Mouse (Mus musculus) kidney, postnatal 0 days (tissue): ENCODE results near the gene Gchfr. TPM values are rescaled to one million over a fixed set of nuclear protein-coding genes. Genes with fewer than 3 reads are reported as not detected.

Source experiments
- ATAC-seq: fragments of 200-750 bp; cut with Nextera tagmentation; replicated peaks from 2 replicates; pipeline ENCODE4 v1.8.0; 2017; ENCODE audit warnings: low read depth, moderate number of reproducible peaks, moderate TSS enrichment, moderate library complexity; ENCODE audit not compliant: low FRiP score
- DNase-seq: peaks from one replicate; pipeline ENCODE4 v3.0.0-alpha.2; 2016; ENCODE audit warnings: low spot score
- H3K27ac ChIP-seq: fragments of 300-500 bp; sonication (generic); 2 replicates; pipeline ENCODE4 v1.5.1; 2014; ENCODE audit warnings: mild to moderate bottlenecking
- H3K27me3 ChIP-seq: fragments of 300-500 bp; sonication (generic); 2 replicates; pipeline ENCODE4 v1.6.1; 2014; ENCODE audit warnings: low read length, mixed read lengths; ENCODE audit not compliant: insufficient read depth
- H3K36me3 ChIP-seq: fragments of 300-500 bp; sonication (generic); 2 replicates; pipeline ENCODE4 v1.6.1; 2014; ENCODE audit warnings: low read length, mixed read lengths; ENCODE audit not compliant: insufficient read depth
- H3K4me1 ChIP-seq: fragments of 300-500 bp; sonication (generic); replicated peaks from 2 replicates; pipeline ENCODE4 v1.6.1; 2014; ENCODE audit warnings: antibody characterized with exemption, low read length, mixed read lengths; ENCODE audit not compliant: insufficient read depth
- H3K4me2 ChIP-seq: fragments of 300-500 bp; sonication (generic); 2 replicates; pipeline ENCODE4 v1.6.1; 2014; ENCODE audit warnings: mild to moderate bottlenecking, low read length, moderate library complexity, mixed read lengths
- H3K4me3 ChIP-seq: fragments of 300-500 bp; sonication (generic); replicated peaks from 2 replicates; pipeline ENCODE4 v1.5.1; 2014; ENCODE audit warnings: low read depth, low read length
- H3K9ac ChIP-seq: fragments of 300-500 bp; sonication (generic); 2 replicates; pipeline ENCODE4 v1.6.1; 2014; ENCODE audit warnings: low read depth, low read length
- H3K9me3 ChIP-seq: fragments of 300-500 bp; sonication (generic); replicated peaks from 2 replicates; pipeline ENCODE4 v1.6.1; 2016; ENCODE audit warnings: low read length, inconsistent platforms, mixed read lengths
- CTCF ChIP-seq: IDR thresholded peaks from 2 replicates; pipeline ENCODE4 v1.5.1; 2016; ENCODE audit warnings: antibody characterized with exemption, low read depth, mild to moderate bottlenecking, moderate library complexity
- WGBS: fragments of 180-500 bp; shearing (Covaris S2); extraction: QIAGEN DNeasy Blood & Tissue Kit; methylation state at CpG from one replicate; pipeline ENCODE4 v1.1.7; 2014; 5-methylcytosine and 5-hydroxymethylcytosine counted together
- polyA plus RNA-seq: library from polyadenylated mRNA; unstranded; fragments of >200 nt; fragmentation: Nextera tagmentation; extraction: Ambion mirVana; gene quantifications from 2 replicates; pipeline ENCODE4 v1.2.1, GENCODE M21; 2015

Gene Gchfr
- polyA plus RNA-seq, 1 experiment from 2014 or later = 35.0 TPM

DNA sequence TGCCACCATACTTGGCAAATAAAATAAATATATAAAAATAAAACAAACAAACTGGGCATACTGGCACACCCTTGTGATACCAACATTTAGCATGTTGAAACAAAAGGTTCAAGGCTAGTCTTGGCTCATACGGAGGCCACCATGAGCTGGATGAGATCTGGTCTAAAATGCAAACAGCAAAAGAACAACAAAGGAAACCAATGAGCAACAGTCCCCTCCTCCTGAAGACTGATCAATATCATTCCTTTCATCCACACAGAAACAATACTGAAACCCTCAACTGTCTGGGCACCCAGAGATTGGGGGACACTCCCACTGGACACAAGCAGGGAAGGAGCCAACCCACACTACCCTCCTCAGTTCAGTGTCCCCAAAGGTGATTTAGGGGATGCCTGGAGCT lies 29.9 kb downstream of the Gchfr start:
- peaks cover 5% of the 10 kb centered on the region; the same call in 1 of the 2 replicates for H3K4me1 ChIP-seq
- H3K4me2 ChIP-seq = no peak overlapping the region
- no peak overlapping the region for H3K9ac ChIP-seq
- no peak for ATAC-seq
- DNase-seq = no peak
- no peak overlapping the region for H3K27ac ChIP-seq
- no peaks in the 10 kb centered on the region for H3K36me3 ChIP-seq
- no peak overlapping the region for H3K4me3 ChIP-seq
- no peaks in the 10 kb centered on the region for H3K9me3 ChIP-seq
- no peak for TF ChIP-seq CTCF
- 92% methylated on average over 1 of the region's 1 CpGs for WGBS
- no peaks in the 10 kb centered on the region for H3K27me3 ChIP-seq

- WGBS = 26% methylated on average over 1 of the region's 1 CpGs
Observed at GRCm38 (mm10) chr2:119198049-119198448, 30.5 kb downstream of the Gchfr start.

DNA sequence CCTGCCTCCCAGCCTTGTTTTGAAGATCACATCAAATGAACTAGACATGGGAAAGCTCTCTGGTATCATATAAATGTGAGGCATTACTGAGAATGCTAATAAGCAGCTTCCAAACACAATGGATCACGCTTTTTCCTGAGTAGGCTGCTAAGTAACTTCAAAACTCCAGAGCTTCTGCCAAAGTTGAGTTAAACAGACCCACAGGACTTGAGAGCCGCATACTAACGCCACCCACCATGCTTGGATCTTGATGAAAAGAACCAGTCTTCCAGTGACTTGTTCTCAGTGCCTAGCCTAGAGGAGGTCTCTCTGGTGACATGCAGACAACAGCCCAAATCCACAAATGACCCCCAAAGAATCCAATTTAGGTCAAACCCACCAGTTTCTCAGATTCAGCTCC lies 31.4 kb downstream of the Gchfr start:
- 66% methylated on average over 3 of the region's 3 CpGs for WGBS
- Histone ChIP-seq H3K36me3 (no peaks in the 10 kb centered on the region), H3K4me2 (no peak overlapping the region), H3K4me3 (no peak overlapping the region), H3K4me1 (peaks cover 5% of the 10 kb centered on the region; the same call in 1 of the 2 replicates), H3K9ac (no peak overlapping the region), H3K27me3 (no peaks in the 10 kb centered on the region), H3K9me3 (no peaks in the 10 kb centered on the region), H3K27ac (no peak overlapping the region)
- ATAC-seq (no peak), DNase-seq (no peak)
- no peak for TF ChIP-seq CTCF

More at GRCm38 (mm10) chr2:119198049-119198448, 30.5 kb downstream of the Gchfr start:
- Histone ChIP-seq H3K9ac (no peak overlapping the region), H3K4me2 (no peak overlapping the region), H3K27ac (no peak overlapping the region), H3K9me3 (no peaks in the 10 kb centered on the region), H3K4me1 (peaks cover 5% of the 10 kb centered on the region; the same call in 1 of the 2 replicates), H3K27me3 (no peaks in the 10 kb centered on the region), H3K36me3 (no peaks in the 10 kb centered on the region), H3K4me3 (no peak overlapping the region)
- no peak for TF ChIP-seq CTCF
- ATAC-seq (no peak), DNase-seq (no peak)

DNA sequence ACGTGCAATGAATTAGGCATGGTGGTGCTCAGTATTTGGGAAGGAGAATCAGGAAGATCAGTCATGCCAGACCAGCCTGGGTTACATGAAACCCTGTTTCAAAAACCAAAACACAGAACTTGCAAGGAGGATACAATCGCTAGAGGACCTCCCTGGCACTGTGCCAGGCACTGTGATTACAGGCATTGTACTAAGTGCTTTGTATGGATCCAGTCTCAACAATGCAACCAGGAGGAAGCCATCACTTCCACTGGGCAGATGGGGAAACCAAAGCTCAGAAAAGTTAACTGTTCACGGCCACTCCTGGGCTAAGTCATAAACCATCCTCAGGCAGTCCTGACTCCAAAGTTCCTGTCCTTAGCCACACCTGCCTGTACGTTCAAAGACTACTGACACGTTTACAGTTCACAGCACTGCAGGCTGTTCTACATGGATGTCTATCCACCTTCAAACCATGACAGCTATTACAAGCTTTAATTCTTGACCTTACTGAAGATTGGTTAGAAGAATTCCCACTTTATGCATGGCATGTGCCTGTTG lies 35.4 kb downstream of the Gchfr start:
- 15% methylated on average over 5 of the region's 5 CpGs for WGBS
- DNase-seq = peak; percentile 69
- Histone ChIP-seq H3K4me1 (no peaks in the 10 kb centered on the region; the same call in 1 of the 2 replicates), H3K27me3 (no peaks in the 10 kb centered on the region), H3K4me3 (no peak overlapping the region), H3K9ac (no peak overlapping the region), H3K27ac (no peak overlapping the region), H3K36me3 (no peaks in the 10 kb centered on the region), H3K4me2 (no peak overlapping the region), H3K9me3 (no peaks in the 10 kb centered on the region)
- TF ChIP-seq CTCF = no peak
- no peak; the same call in 1 of the 2 replicates for ATAC-seq

DNA sequence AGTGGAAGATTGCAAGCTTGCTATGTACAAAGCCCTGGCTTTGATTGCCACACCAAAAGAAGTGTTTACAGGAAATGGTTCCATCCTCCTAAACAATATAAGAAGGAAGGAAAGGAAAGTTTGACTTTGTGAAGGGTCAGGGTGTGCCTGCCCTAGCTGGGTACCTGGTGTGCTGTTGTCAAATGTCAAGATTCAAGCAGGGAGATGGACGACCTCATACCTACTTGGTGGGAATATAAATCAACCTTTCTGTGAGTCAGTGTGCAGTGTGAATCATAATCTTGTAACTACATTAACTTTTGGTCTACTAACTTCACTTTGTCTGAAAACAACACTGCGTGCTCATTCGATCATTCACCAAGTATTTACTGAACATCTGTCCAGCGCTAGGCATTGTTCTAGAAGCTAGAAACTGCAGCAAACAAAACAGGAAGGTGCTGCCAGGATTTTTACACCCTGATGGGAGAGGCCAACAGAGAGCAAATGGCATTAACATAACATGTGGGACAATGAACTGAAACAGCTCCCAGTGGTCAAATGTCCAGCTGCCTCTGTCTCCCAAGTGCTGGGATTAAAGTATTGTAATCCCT lies 36.4 kb downstream of the Gchfr start:
- Histone ChIP-seq H3K27me3 (no peaks in the 10 kb centered on the region), H3K4me2 (no peak overlapping the region), H3K27ac (peak overlapping the region; percentile 9; the same call in 1 of the 2 replicates), H3K4me3 (no peak overlapping the region), H3K4me1 (no peaks in the 10 kb centered on the region; the same call in 1 of the 2 replicates), H3K9me3 (no peaks in the 10 kb centered on the region), H3K9ac (no peak overlapping the region), H3K36me3 (no peaks in the 10 kb centered on the region)
- peak; percentile 8 for DNase-seq
- ATAC-seq = no peak
- no peak for TF ChIP-seq CTCF
- 39% methylated on average over 4 of the region's 4 CpGs for WGBS

- no peak for TF ChIP-seq CTCF
- Histone ChIP-seq H3K27me3 (no peaks in the 10 kb centered on the region), H3K4me1 (peaks cover 6% of the 10 kb centered on the region; the same call in 1 of the 2 replicates), H3K4me2 (peak overlapping the region; percentile 66), H3K4me3 (peak overlapping the region; percentile 78), H3K27ac (peak overlapping the region; percentile 89), H3K36me3 (peaks cover 23% of the 10 kb centered on the region; the same call in 1 of the 2 replicates), H3K9ac (peak overlapping the region; percentile 71), H3K9me3 (no peaks in the 10 kb centered on the region)
- ATAC-seq (no peak; the same call in 1 of the 2 replicates), DNase-seq (no peak)
- 13% methylated on average over 6 of the region's 6 CpGs for WGBS
Observed at GRCm38 (mm10) chr2:119207961-119208343, 40.4 kb downstream of the Gchfr start.
